In genomic region chr8:103409121-103409551, GRCm38 (mm10) we compare ENCODE assay signal across 8 mouse cellular contexts.
DNase-seq lines count a peak whose midpoint lies in the region; ATAC-seq and TF ChIP-seq lines count a peak whose summit lies in the region.

No protein-coding gene starts in this region.

- H3K4me3 ChIP-seq in embryonic facial prominence, embryonic 15.5 days (replicated peaks), result no peak overlapping the region
- H3K4me3 ChIP-seq in gastrocnemius, adult 2 months, result no peak overlapping the region

- peaks cover 21% of the 10 kb centered on the region for H3K4me1 ChIP-seq in embryonic facial prominence, embryonic 15.5 days

- TF ChIP-seq CTCF in gastrocnemius, adult 2 months (IDR thresholded peaks at IDR 0.05), result no peak

- no peaks in the 10 kb centered on the region for H3K27me3 ChIP-seq in embryonic facial prominence, embryonic 15.5 days

- no peak overlapping the region for H3K9ac ChIP-seq in embryonic facial prominence, embryonic 15.5 days

- peak; percentile 85 for ATAC-seq in embryonic facial prominence, embryonic 15.5 days (ENCODE audit: insufficient number of reproducible peaks, low FRiP score, low TSS enrichment, low read depth)

- H3K4me2 ChIP-seq in embryonic facial prominence, embryonic 15.5 days (replicated peaks), result no peak overlapping the region

- peak; percentile 90 for DNase-seq in heart, adult 11 months
- DNase-seq in heart, postnatal 25 days (ENCODE audit: low spot score), result no peak
- peak; percentile 15 to 18 for DNase-seq in kidney, adult 8-10 months
- DNase-seq in lung, postnatal 25 days (ENCODE audit: low spot score), result peak; percentile 37
- DNase-seq in layer of hippocampus, adult 8-10 months (ENCODE audit: low spot score in 2 of 2), result no peak
- no peak for DNase-seq in gastrocnemius, adult 2 months
- DNase-seq in right cerebral cortex, postnatal 4 days, result no peak

- WGBS in embryonic facial prominence, embryonic 15.5 days, result 31% methylated on average over 2 of the region's 2 CpGs

- no peaks in the 10 kb centered on the region for H3K9me3 ChIP-seq in embryonic facial prominence, embryonic 15.5 days (replicated peaks)

- H3K27ac ChIP-seq in embryonic facial prominence, embryonic 15.5 days (replicated peaks), result peak overlapping the region; percentile 78
- no peak overlapping the region for H3K27ac ChIP-seq in gastrocnemius, adult 2 months

- intact Hi-C loops in heart, postnatal 25 days (cut with DNase I), result no loop called here
- intact Hi-C loops in gastrocnemius, adult 2 months (cut with DNase I), result no loop called here

- H3K36me3 ChIP-seq in embryonic facial prominence, embryonic 15.5 days, result no peaks in the 10 kb centered on the region

Comparison
In these comparisons a context has a peak if more than half of its experiments do, and no peak if none do; other contexts are left out.
1. DNase-seq: peak in heart, adult 11 months (single experiment), kidney, adult 8-10 months (2 of 2) and lung, postnatal 25 days (single experiment); none in heart, postnatal 25 days (single experiment), layer of hippocampus, adult 8-10 months (0 of 2), gastrocnemius, adult 2 months (single experiment) and right cerebral cortex, postnatal 4 days (single experiment).